Mouse (Mus musculus): ENCODE measurements around the gene Slc2a6. TPM values are rescaled to one million over a fixed set of nuclear protein-coding genes. Genes with fewer than 3 reads are reported as not detected.

The Slc2a6 gene
- polyA plus RNA-seq, 1 experiment: 1.8 TPM

GRCm38 (mm10) chr2:27045979-27046770, 18.4 kb upstream of the Slc2a6 start:
- Histone ChIP-seq H3K27ac (ENCODE audit: insufficient read depth, low read depth, low read length) (peak overlapping the region; percentile 13), H3K4me1 (ENCODE audit: control insufficient read depth, insufficient read depth, low read length) (0 out of 2 replicates have a peak, but pooled peaks cover 3% of the 10 kb centered on the region), H3K4me3 (ENCODE audit: insufficient read depth, low read depth, low read length) (no peak overlapping the region), H3K36me3 (ENCODE audit: control insufficient read depth, insufficient read depth, low read length) (no peaks in the 10 kb centered on the region), H3K27me3 (replicated peaks; ENCODE audit: control insufficient read depth, insufficient read depth, low read length) (no peaks in the 10 kb centered on the region)
- peak; percentile 82 for DNase-seq
- 53% methylated on average over 8 of the region's 8 CpGs for WGBS
- TF ChIP-seq CTCF (conservative IDR thresholded peaks at IDR 0.05; ENCODE audit: insufficient read depth, insufficient read length, low read depth, low read length) (no peak), POLR2A (IDR thresholded peaks at IDR 0.05; ENCODE audit: low read depth, low read length) (no peak)

GRCm38 (mm10) chr2:27044641-27045040, 16.8 kb upstream of the Slc2a6 start:
- WGBS: 54% methylated on average over 3 of the region's 3 CpGs
- H3K4me3 ChIP-seq (ENCODE audit: insufficient read depth, low read depth, low read length): no peak overlapping the region
- TF ChIP-seq POLR2A (IDR thresholded peaks at IDR 0.05; ENCODE audit: low read depth, low read length) (no peak), CTCF (conservative IDR thresholded peaks at IDR 0.05; ENCODE audit: insufficient read depth, insufficient read length, low read depth, low read length) (no peak)
- H3K27me3 ChIP-seq (replicated peaks; ENCODE audit: control insufficient read depth, insufficient read depth, low read length): no peaks in the 10 kb centered on the region
- H3K4me1 ChIP-seq (ENCODE audit: control insufficient read depth, insufficient read depth, low read length): 0 out of 2 replicates have a peak, but pooled peaks cover 3% of the 10 kb centered on the region
- peak overlapping the region; percentile 4; the same call in 1 of the 2 replicates for H3K27ac ChIP-seq (ENCODE audit: insufficient read depth, low read depth, low read length)
- peak; percentile 57 for DNase-seq
- H3K36me3 ChIP-seq (ENCODE audit: control insufficient read depth, insufficient read depth, low read length): no peaks in the 10 kb centered on the region

- WGBS: 62% methylated on average over 4 of the region's 4 CpGs
- 0 out of 2 replicates have a peak, but pooled peaks cover 3% of the 10 kb centered on the region for H3K4me1 ChIP-seq (ENCODE audit: control insufficient read depth, insufficient read depth, low read length)
- peak overlapping the region; percentile 22; the same call in 1 of the 2 replicates for H3K27ac ChIP-seq (ENCODE audit: insufficient read depth, low read depth, low read length)
- no peaks in the 10 kb centered on the region for H3K27me3 ChIP-seq (replicated peaks; ENCODE audit: control insufficient read depth, insufficient read depth, low read length)
- no peaks in the 10 kb centered on the region for H3K36me3 ChIP-seq (ENCODE audit: control insufficient read depth, insufficient read depth, low read length)
- DNase-seq: peak; percentile 52
- no peak overlapping the region for H3K4me3 ChIP-seq (ENCODE audit: insufficient read depth, low read depth, low read length)
- no peak for TF ChIP-seq CTCF (conservative IDR thresholded peaks at IDR 0.05; ENCODE audit: insufficient read depth, insufficient read length, low read depth, low read length)
Measured at GRCm38 (mm10) chr2:27044166-27044565, 16.4 kb upstream of the Slc2a6 start.

DNA sequence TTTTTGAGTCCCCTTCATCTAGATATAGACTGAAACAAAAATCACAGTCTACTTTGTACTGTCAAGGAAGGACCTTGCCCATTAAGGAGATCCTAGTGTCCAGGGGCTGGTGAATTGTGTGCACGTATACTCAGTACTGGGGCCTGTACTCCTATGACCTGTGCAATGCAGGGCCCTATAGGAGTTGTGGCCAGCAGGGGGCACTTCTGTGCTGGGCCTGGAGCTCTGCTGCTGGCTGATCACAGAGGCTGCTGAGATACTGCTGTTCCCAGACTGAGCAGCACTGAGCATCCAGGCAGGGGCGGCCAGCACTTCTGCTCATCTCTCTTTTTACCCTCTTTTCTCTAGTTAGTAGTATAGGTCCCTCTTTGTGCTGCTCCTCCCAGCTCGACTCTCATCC, 15.7 kb upstream of the Slc2a6 start:
- 38% methylated on average over 3 of the region's 3 CpGs for WGBS
- peak; percentile 78 for TF ChIP-seq CTCF (conservative IDR thresholded peaks at IDR 0.05; ENCODE audit: insufficient read depth, insufficient read length, low read depth, low read length)
- no peak for TF ChIP-seq POLR2A (IDR thresholded peaks at IDR 0.05; ENCODE audit: low read depth, low read length)
- Histone ChIP-seq H3K27ac (ENCODE audit: insufficient read depth, low read depth, low read length) (no peak overlapping the region), H3K36me3 (ENCODE audit: control insufficient read depth, insufficient read depth, low read length) (no peaks in the 10 kb centered on the region), H3K27me3 (replicated peaks; ENCODE audit: control insufficient read depth, insufficient read depth, low read length) (no peaks in the 10 kb centered on the region), H3K4me1 (ENCODE audit: control insufficient read depth, insufficient read depth, low read length) (peaks cover 7% of the 10 kb centered on the region; the same call in 1 of the 2 replicates), H3K4me3 (ENCODE audit: insufficient read depth, low read depth, low read length) (no peak overlapping the region)
- peak; percentile 88 for DNase-seq

GRCm38 (mm10) chr2:27042131-27042844, 14.5 kb upstream of the Slc2a6 start:
- 39% methylated on average over 8 of the region's 8 CpGs for whole genome bisulfite sequencing
- Histone ChIP-seq H3K36me3 (ENCODE audit: control insufficient read depth, insufficient read depth, low read length) (no peaks in the 10 kb centered on the region), H3K4me3 (ENCODE audit: insufficient read depth, low read depth, low read length) (no peak overlapping the region), H3K27ac (ENCODE audit: insufficient read depth, low read depth, low read length) (peak overlapping the region; percentile 69), H3K4me1 (ENCODE audit: control insufficient read depth, insufficient read depth, low read length) (peaks cover 7% of the 10 kb centered on the region; the same call in 1 of the 2 replicates), H3K27me3 (replicated peaks; ENCODE audit: control insufficient read depth, insufficient read depth, low read length) (no peaks in the 10 kb centered on the region)
- peak; percentile 90 for DNase-seq
- no peak for TF ChIP-seq CTCF (conservative IDR thresholded peaks at IDR 0.05; ENCODE audit: insufficient read depth, insufficient read length, low read depth, low read length)
- no peak for TF ChIP-seq POLR2A (IDR thresholded peaks at IDR 0.05; ENCODE audit: low read depth, low read length)

- no peak for TF ChIP-seq POLR2A (IDR thresholded peaks at IDR 0.05; ENCODE audit: low read depth, low read length)
- peak; percentile 44 for TF ChIP-seq CTCF (conservative IDR thresholded peaks at IDR 0.05; ENCODE audit: insufficient read depth, insufficient read length, low read depth, low read length)
- DNase-seq: peak; percentile 68
- 17% methylated on average over 1 of the region's 1 CpGs for WGBS
Measured at GRCm38 (mm10) chr2:27039286-27039685, 11.5 kb upstream of the Slc2a6 start.

GRCm38 (mm10) chr2:27038596-27038995, 10.8 kb upstream of the Slc2a6 start:
- H3K4me1 ChIP-seq (ENCODE audit: control insufficient read depth, insufficient read depth, low read length): peaks cover 7% of the 10 kb centered on the region; the same call in 1 of the 2 replicates
- 1% methylated on average over 3 of the region's 3 CpGs for WGBS
- peak; percentile 72 for DNase-seq

More at GRCm38 (mm10) chr2:27039286-27039685, 11.5 kb upstream of the Slc2a6 start:
- no peak overlapping the region for H3K4me3 ChIP-seq (ENCODE audit: insufficient read depth, low read depth, low read length)
- H3K27ac ChIP-seq (ENCODE audit: insufficient read depth, low read depth, low read length): no peak overlapping the region
- peaks cover 7% of the 10 kb centered on the region; the same call in 1 of the 2 replicates for H3K4me1 ChIP-seq (ENCODE audit: control insufficient read depth, insufficient read depth, low read length)
- H3K27me3 ChIP-seq (replicated peaks; ENCODE audit: control insufficient read depth, insufficient read depth, low read length): no peaks in the 10 kb centered on the region
- no peaks in the 10 kb centered on the region for H3K36me3 ChIP-seq (ENCODE audit: control insufficient read depth, insufficient read depth, low read length)

More at GRCm38 (mm10) chr2:27038596-27038995, 10.8 kb upstream of the Slc2a6 start:
- no peak overlapping the region for H3K4me3 ChIP-seq (ENCODE audit: insufficient read depth, low read depth, low read length)
- no peak overlapping the region for H3K27ac ChIP-seq (ENCODE audit: insufficient read depth, low read depth, low read length)
- no peaks in the 10 kb centered on the region for H3K27me3 ChIP-seq (replicated peaks; ENCODE audit: control insufficient read depth, insufficient read depth, low read length)
- TF ChIP-seq POLR2A (IDR thresholded peaks at IDR 0.05; ENCODE audit: low read depth, low read length): no peak
- TF ChIP-seq CTCF (conservative IDR thresholded peaks at IDR 0.05; ENCODE audit: insufficient read depth, insufficient read length, low read depth, low read length): peak; percentile 92
- H3K36me3 ChIP-seq (ENCODE audit: control insufficient read depth, insufficient read depth, low read length): no peaks in the 10 kb centered on the region
